Mouse (Mus musculus): ENCODE measurements around the gene Ackr1. TPM values are rescaled to one million over a fixed set of nuclear protein-coding genes. Genes with fewer than 3 reads are reported as not detected.
"Not testable (repeated sequence)": the region's sequence is repeated elsewhere in the genome, so short reads cannot be mapped to it uniquely, and the experiment has no call there.

Gene Ackr1
- polyA plus RNA-seq, 1 experiment from 2014 or later = 0.60 TPM

DNA sequence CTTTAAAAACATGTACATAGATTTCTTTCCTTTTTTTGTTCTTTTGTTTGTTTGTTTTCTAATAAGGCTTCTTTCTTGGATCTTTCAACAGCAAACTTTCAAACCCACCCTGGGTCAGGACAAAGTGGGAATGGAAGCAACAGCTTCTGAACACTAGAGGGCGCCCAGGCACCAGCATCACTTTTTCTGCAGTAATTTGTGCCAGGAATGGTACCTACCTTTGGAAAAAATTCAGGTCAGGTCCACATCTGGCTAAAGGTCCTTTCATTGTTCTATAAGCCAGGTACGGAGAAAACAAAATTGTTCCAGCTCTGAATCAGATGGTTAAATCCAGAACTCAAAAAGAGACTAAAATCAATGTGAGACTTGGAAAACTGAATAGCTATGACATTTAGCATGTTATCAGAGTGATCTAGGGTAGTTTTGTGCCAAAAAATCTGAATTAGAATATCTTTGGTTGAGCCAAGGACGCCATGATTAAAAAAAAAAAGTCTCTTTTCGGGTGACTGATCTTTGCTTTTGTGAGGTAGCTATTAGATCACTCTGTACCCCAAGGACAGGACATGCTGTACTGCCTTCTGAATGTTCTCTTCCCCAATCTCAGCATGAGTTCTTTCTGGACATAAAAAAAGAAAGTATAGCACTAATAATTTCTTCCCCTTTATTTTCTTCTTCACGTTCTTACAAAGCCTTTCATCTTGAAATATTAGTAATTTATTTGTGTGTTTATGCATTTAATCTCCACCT lies 9.5 kb downstream of the Ackr1 start:
- no peak for ATAC-seq (replicated peaks; ENCODE audit: insufficient number of reproducible peaks, insufficient read depth, low FRiP score, low read depth)
- Histone ChIP-seq H3K27ac (no peak overlapping the region), H3K27me3 (no peaks in the 10 kb centered on the region), H3K9ac (no peak overlapping the region), H3K4me2 (no peak overlapping the region), H3K4me1 (replicated peaks) (peaks cover 2% of the 10 kb centered on the region), H3K36me3 (no peaks in the 10 kb centered on the region), H3K9me3 (replicated peaks) (no peaks in the 10 kb centered on the region), H3K4me3 (no peak overlapping the region)
- WGBS = 28% methylated on average over 5 of the region's 5 CpGs

DNA sequence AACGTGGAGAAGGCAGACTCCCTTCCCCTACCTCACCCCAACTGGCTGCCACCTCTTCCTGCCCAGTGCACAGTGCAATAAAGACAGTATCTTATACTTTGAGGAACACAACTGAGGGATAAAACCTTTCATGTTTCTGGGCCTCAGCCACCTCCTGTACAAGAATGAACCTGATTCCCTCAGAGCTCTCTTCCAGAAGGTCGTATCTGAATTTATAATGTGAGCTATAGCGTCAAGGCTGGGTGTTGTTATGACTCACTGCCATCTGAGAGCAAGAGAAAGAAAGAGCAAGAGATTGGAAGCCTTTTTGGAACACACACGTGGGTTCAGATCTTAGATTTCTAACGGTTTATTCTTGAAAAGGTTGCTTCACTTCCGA lies 11.3 kb downstream of the Ackr1 start:
- Histone ChIP-seq H3K27ac (no peak overlapping the region), H3K4me1 (replicated peaks) (no peaks in the 10 kb centered on the region), H3K4me3 (no peak overlapping the region), H3K27me3 (no peaks in the 10 kb centered on the region), H3K9ac (no peak overlapping the region), H3K4me2 (no peak overlapping the region), H3K36me3 (no peaks in the 10 kb centered on the region), H3K9me3 (replicated peaks) (no peaks in the 10 kb centered on the region)
- no peak for ATAC-seq (replicated peaks; ENCODE audit: insufficient number of reproducible peaks, insufficient read depth, low FRiP score, low read depth)
- 62% methylated on average over 6 of the region's 6 CpGs for WGBS

DNA sequence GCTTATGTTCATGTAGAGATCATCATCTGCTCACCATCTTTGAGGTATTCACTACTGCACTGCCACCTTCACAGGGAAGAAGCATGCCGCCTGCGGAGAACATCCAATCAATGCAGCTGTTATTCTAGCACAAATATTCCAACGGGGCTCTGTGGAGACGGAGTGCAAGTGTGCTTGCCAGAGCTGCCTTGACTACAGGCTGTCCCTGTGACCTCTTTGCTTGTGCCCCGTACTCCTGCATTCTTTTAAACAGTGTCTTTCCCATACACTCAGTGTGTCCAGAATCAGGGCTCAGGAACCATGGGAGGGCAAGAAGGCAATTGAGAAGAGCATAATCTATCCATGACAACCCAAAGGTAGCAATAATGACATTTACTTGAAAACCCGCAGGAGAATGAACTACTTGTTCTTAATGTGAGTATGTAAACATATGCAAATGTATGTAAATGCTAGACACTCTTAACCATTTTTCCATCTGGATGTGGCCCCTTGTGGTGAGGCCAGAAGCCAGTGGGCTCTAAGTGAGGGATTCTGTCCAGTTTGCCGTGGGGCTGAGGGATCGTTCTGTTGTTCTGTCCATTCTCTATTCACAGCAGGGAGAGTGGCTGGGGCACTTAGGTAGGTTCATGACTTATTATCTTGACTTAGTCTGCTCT lies 11.8 kb downstream of the Ackr1 start:
- no peak overlapping the region for H3K4me2 ChIP-seq
- no peak overlapping the region for H3K27ac ChIP-seq
- H3K36me3 ChIP-seq = no peaks in the 10 kb centered on the region
- H3K4me3 ChIP-seq = no peak overlapping the region
- H3K4me1 ChIP-seq (replicated peaks) = no peaks in the 10 kb centered on the region
- ATAC-seq (replicated peaks; ENCODE audit: insufficient number of reproducible peaks, insufficient read depth, low FRiP score, low read depth) = no peak
- 73% methylated on average over 8 of the region's 8 CpGs for WGBS
- no peaks in the 10 kb centered on the region for H3K27me3 ChIP-seq
- no peaks in the 10 kb centered on the region for H3K9me3 ChIP-seq (replicated peaks)
- no peak overlapping the region for H3K9ac ChIP-seq

DNA sequence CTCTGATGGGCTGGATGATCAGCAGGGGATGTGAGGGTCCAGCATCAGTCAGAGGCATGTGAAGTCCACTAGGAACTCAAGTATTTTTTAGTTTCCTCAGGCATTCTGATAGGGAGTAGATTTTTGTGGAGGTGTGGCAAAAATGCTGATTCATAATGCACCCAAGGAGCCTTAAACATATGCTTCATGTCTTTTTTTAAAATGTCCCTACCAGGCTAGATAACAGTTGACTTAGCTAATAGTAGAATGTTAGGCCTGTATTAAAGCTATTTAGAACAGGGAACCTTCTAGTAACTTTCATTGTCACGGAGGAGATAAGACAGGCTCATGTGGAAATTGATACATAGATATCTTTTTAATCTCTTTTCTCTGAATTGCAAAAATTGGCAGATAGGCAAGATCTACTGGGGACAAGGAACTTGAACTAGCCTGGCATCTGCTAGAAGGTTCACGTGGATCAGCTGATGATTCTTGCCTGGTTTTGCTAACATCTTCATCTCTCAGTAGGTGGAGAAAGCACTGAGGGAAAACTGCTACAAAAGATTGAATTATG lies 15.5 kb downstream of the Ackr1 start:
- WGBS = 70% methylated on average over 2 of the region's 2 CpGs
- no peak overlapping the region for H3K27ac ChIP-seq
- no peaks in the 10 kb centered on the region for H3K4me1 ChIP-seq (replicated peaks)
- no peaks in the 10 kb centered on the region for H3K27me3 ChIP-seq
- no peaks in the 10 kb centered on the region for H3K36me3 ChIP-seq
- no peak overlapping the region for H3K9ac ChIP-seq
- no peak overlapping the region for H3K4me3 ChIP-seq
- no peaks in the 10 kb centered on the region for H3K9me3 ChIP-seq (replicated peaks)
- no peak overlapping the region for H3K4me2 ChIP-seq
- ATAC-seq (replicated peaks; ENCODE audit: insufficient number of reproducible peaks, insufficient read depth, low FRiP score, low read depth) = no peak

DNA sequence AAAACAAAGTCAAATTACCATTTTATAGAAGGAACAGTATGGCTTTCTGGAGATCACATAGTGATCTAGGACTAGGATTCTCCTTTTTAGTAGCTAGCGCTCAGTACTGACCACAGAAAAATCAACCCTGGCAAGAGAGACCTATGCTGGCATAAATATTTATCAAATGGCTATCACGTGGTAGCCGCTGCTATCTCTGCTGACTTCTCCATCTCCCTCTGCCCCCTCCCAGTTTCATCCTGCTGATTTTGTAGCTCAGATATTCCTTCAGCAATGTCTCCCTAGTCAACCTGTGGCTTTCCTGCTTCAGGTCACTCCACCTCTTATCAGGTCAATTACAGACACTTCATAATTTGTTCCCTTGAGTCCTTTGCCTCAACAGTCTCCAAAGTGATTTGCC lies 17.8 kb downstream of the Ackr1 start:
- WGBS = 68% methylated on average over 3 of the region's 3 CpGs
- Histone ChIP-seq H3K4me1 (replicated peaks) (no peaks in the 10 kb centered on the region), H3K4me3 (no peak overlapping the region), H3K27ac (no peak overlapping the region), H3K9ac (no peak overlapping the region), H3K9me3 (replicated peaks) (no peaks in the 10 kb centered on the region), H3K4me2 (no peak overlapping the region), H3K27me3 (no peaks in the 10 kb centered on the region), H3K36me3 (no peaks in the 10 kb centered on the region)
- no peak for ATAC-seq (replicated peaks; ENCODE audit: insufficient number of reproducible peaks, insufficient read depth, low FRiP score, low read depth)

DNA sequence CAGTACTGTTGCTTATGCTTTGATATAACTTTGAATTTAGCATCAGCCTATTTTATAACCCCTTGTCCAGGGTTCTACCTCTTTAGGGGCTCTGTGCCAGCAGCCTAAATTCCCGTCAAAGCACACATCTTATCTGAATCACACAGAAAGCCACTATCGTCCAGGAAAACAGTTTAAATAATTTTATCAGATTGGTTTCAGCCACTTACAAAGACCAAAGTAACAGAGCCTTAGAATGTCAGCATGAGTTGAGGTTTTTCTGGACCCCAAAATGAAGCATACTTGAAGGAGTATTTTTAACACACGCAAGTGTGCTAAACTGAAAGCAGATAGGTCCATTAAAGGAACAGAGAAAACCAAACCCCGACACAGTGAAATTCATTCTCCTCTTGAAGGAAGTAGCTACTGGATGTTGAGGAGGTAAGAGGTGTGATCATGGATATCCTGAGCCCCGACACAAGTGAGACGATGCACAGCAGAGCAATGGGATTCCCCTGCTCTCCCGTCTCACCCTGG lies 20.0 kb downstream of the Ackr1 start:
- H3K27me3 ChIP-seq; H3K4me2 ChIP-seq; H3K4me3 ChIP-seq; H3K36me3 ChIP-seq; ATAC-seq (replicated peaks; ENCODE audit: insufficient number of reproducible peaks, insufficient read depth, low FRiP score, low read depth); H3K9me3 ChIP-seq (replicated peaks); H3K9ac ChIP-seq; H3K27ac ChIP-seq; H3K4me1 ChIP-seq (replicated peaks): not testable (repeated sequence)
- WGBS = 62% methylated on average over 7 of the region's 7 CpGs

DNA sequence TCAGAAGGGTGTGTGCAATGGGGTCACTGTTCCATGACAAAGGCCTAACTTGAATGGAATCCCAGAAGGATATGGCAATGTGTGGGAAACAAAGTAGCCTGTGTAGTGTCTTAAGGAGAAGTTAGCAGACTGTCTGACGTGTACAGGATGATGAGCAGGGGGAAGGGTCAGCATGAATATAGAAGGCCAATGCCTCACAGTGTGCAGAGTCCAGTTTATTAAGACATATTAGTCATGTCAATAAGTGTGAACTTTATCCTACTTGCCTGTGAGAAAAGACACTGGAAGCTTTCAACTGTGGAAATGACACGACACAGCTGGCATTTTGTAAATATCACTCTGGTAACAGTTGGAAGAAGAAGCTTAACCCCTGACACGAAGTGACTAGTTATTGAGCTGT lies 30.8 kb downstream of the Ackr1 start:
- H3K4me2 ChIP-seq; H3K9me3 ChIP-seq (replicated peaks); H3K4me3 ChIP-seq; ATAC-seq (replicated peaks; ENCODE audit: insufficient number of reproducible peaks, insufficient read depth, low FRiP score, low read depth); H3K4me1 ChIP-seq (replicated peaks); H3K36me3 ChIP-seq; H3K27me3 ChIP-seq; H3K27ac ChIP-seq; H3K9ac ChIP-seq: not testable (repeated sequence)
- 39% methylated on average over 3 of the region's 3 CpGs for WGBS

Other genes starting within 250 kb of the Ackr1 start
- gene Olfr1408, start 196.4 kb downstream of the Ackr1 start, polyA plus RNA-seq (2015; fragmentation: Nextera tagmentation; extraction: Ambion mirVana) = not detected in 2 replicates
- gene Olfr1406, start 143.1 kb downstream of the Ackr1 start, polyA plus RNA-seq (2015; fragmentation: Nextera tagmentation; extraction: Ambion mirVana) = not detected in 2 replicates
- gene Olfr218, start 135.9 kb downstream of the Ackr1 start, polyA plus RNA-seq (2015; fragmentation: Nextera tagmentation; extraction: Ambion mirVana) = not detected in 2 replicates
- gene Olfr1404, start 121.4 kb downstream of the Ackr1 start, polyA plus RNA-seq (2015; fragmentation: Nextera tagmentation; extraction: Ambion mirVana) = not detected in 2 replicates
- gene Fcer1a, start 106.5 kb downstream of the Ackr1 start, polyA plus RNA-seq (2015; fragmentation: Nextera tagmentation; extraction: Ambion mirVana) = not detected in 2 replicates
- not detected in 2 replicates for gene Olfr418, start 67.7 kb downstream of the Ackr1 start, polyA plus RNA-seq (2015; fragmentation: Nextera tagmentation; extraction: Ambion mirVana)
- gene Mptx2, start 56.0 kb downstream of the Ackr1 start, polyA plus RNA-seq (2015; fragmentation: Nextera tagmentation; extraction: Ambion mirVana) = not detected in 2 replicates
- 1.1 and 2.7 TPM in 2 replicates for gene Aim2, start 17.1 kb upstream of the Ackr1 start, polyA plus RNA-seq (2015; fragmentation: Nextera tagmentation; extraction: Ambion mirVana)
- 0.25 and 0.52 TPM in 2 replicates for gene Cadm3, start 33.9 kb upstream of the Ackr1 start, polyA plus RNA-seq (2015; fragmentation: Nextera tagmentation; extraction: Ambion mirVana)
- 0.10 TPM in 2 replicates for gene Ifi206, start 157.3 kb upstream of the Ackr1 start, polyA plus RNA-seq (2015; fragmentation: Nextera tagmentation; extraction: Ambion mirVana)
- gene Ifi214, start 202.2 kb upstream of the Ackr1 start, polyA plus RNA-seq (2015; fragmentation: Nextera tagmentation; extraction: Ambion mirVana) = not detected in 2 replicates